Mouse (Mus musculus) neural tube, embryonic 11.5 days (tissue): ENCODE measurements around the gene Folr1. TPM values are rescaled to one million over a fixed set of nuclear protein-coding genes. Genes with fewer than 3 reads are reported as not detected.

Experiments used
- ATAC-seq: fragments of 200-750 bp; cut with Nextera tagmentation; 2 replicates; pipeline ENCODE4 v1.8.0; 2017; ENCODE audit warnings: moderate number of reproducible peaks, mild to moderate bottlenecking, moderate TSS enrichment, moderate library complexity; ENCODE audit not compliant: insufficient read depth, low FRiP score, low TSS enrichment
- DNase-seq: peaks from one replicate; pipeline ENCODE4 v3.0.0-alpha.2; 2015; ENCODE audit warnings: low spot score
- H3K27ac ChIP-seq: fragments of 300-500 bp; sonication (generic); 2 replicates; pipeline ENCODE4 v1.5.1; 2014; ENCODE audit warnings: low read depth, mild to moderate bottlenecking, low read length
- H3K27me3 ChIP-seq: fragments of 300-500 bp; sonication (generic); 2 replicates; pipeline ENCODE4 v1.6.1; 2014; ENCODE audit warnings: mild to moderate bottlenecking, low read length, mixed read lengths; ENCODE audit not compliant: control insufficient read depth, insufficient read depth
- H3K36me3 ChIP-seq: fragments of 300-500 bp; sonication (generic); 2 replicates; pipeline ENCODE4 v1.6.1; 2014; ENCODE audit warnings: mild to moderate bottlenecking, low read length, moderate library complexity, mixed read lengths; ENCODE audit not compliant: control insufficient read depth, insufficient read depth
- H3K4me1 ChIP-seq: fragments of 300-500 bp; sonication (generic); 2 replicates; pipeline ENCODE4 v1.6.1; 2014; ENCODE audit warnings: low read length, mixed read lengths; ENCODE audit not compliant: control insufficient read depth, insufficient read depth
- H3K4me2 ChIP-seq: fragments of 300-500 bp; sonication (generic); 2 replicates; pipeline ENCODE4 v1.6.1; 2014; ENCODE audit warnings: low read depth, mild to moderate bottlenecking, moderate library complexity
- H3K4me3 ChIP-seq: fragments of 300-500 bp; sonication (generic); 2 replicates; pipeline ENCODE4 v1.5.1; 2014; ENCODE audit warnings: low read depth, low read length
- H3K9ac ChIP-seq: fragments of 300-500 bp; sonication (generic); 2 replicates; pipeline ENCODE4 v1.6.1; 2014; ENCODE audit warnings: mild to moderate bottlenecking, low read length
- H3K9me3 ChIP-seq: fragments of 300-500 bp; sonication (generic); 2 replicates; pipeline ENCODE4 v1.6.1; 2016; ENCODE audit warnings: low read length; ENCODE audit not compliant: control insufficient read depth
- WGBS: fragments of 180-500 bp; shearing (Covaris S2); extraction: QIAGEN DNeasy Blood & Tissue Kit; methylation state at CpG from one replicate; pipeline ENCODE4 v1.1.7; 2014; 5-methylcytosine and 5-hydroxymethylcytosine counted together
- polyA plus RNA-seq: library from polyadenylated mRNA; unstranded; fragments of >200 nt; fragmentation: Nextera tagmentation; extraction: Ambion mirVana; gene quantifications from 2 replicates; pipeline ENCODE4 v1.2.1, GENCODE M21; 2014

Gene Folr1
- polyA plus RNA-seq, 1 experiment from 2014 or later: 0.49 TPM

GRCm38 (mm10) chr7:101832372-101832771, 38.2 kb downstream of the Folr1 start:
- ATAC-seq (no peak), DNase-seq (no peak)
- peaks cover 30% of the 10 kb centered on the region for H3K36me3 ChIP-seq
- H3K4me2 ChIP-seq: no peak overlapping the region
- no peak overlapping the region for H3K27ac ChIP-seq
- H3K4me1 ChIP-seq: peaks cover 10% of the 10 kb centered on the region; the same call in 1 of the 2 replicates
- H3K27me3 ChIP-seq: no peaks in the 10 kb centered on the region
- WGBS: 92% methylated on average over 4 of the region's 4 CpGs
- H3K9me3 ChIP-seq: no peaks in the 10 kb centered on the region
- no peak overlapping the region for H3K4me3 ChIP-seq
- no peak overlapping the region for H3K9ac ChIP-seq

DNA sequence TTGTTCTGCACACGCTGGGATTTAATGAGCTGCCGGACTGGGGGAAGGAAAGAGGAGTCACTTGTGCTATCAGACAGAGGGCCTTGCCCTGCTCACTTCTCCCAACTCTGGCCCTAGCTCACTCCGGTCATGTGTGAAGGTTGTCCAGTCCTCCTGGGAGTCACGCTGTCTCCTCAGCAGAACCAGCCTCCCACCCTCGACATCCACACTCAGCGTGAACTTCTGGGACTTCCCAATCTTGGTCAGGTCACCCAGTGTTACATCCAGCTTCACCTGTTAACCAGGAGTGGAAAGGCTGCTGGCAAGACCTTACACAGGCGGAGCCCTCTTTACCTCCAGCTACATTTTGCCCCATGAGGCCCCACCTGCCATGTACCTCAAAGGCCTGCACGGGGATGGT, 39.2 kb downstream of the Folr1 start:
- peaks cover 10% of the 10 kb centered on the region; the same call in 1 of the 2 replicates for H3K4me1 ChIP-seq
- no peak for ATAC-seq
- DNase-seq: no peak
- H3K27me3 ChIP-seq: no peaks in the 10 kb centered on the region
- peaks cover 33% of the 10 kb centered on the region for H3K36me3 ChIP-seq
- no peaks in the 10 kb centered on the region for H3K9me3 ChIP-seq
- no peak overlapping the region for H3K9ac ChIP-seq
- no peak overlapping the region for H3K4me3 ChIP-seq
- no peak overlapping the region for H3K4me2 ChIP-seq
- WGBS: 96% methylated on average over 8 of the region's 8 CpGs
- H3K27ac ChIP-seq: no peak overlapping the region

DNA sequence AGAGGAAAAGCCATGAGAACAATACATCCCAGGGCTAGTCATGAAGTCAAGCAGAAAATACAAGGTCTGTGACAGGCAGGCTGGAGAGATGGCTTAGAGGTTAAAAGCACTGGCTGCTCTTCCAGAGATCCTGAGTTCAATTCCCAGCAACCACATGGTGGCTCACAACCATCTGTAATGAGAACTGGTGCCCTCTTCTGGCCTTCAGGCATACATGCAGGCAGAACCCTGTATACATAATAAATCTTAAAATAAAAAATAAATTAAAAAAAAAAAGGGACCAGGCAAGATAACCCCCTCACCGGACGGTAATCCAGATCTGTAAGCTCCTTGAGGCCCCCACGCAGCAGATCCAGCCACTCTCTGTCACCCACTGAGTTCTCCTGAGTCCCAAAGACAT, 40.2 kb downstream of the Folr1 start:
- H3K36me3 ChIP-seq: peaks cover 37% of the 10 kb centered on the region
- no peak overlapping the region for H3K4me3 ChIP-seq
- 97% methylated on average over 3 of the region's 3 CpGs for WGBS
- H3K4me1 ChIP-seq: peaks cover 6% of the 10 kb centered on the region; the same call in 1 of the 2 replicates
- H3K9me3 ChIP-seq: no peaks in the 10 kb centered on the region
- no peak for DNase-seq
- H3K4me2 ChIP-seq: no peak overlapping the region
- H3K9ac ChIP-seq: no peak overlapping the region
- no peak overlapping the region for H3K27ac ChIP-seq
- H3K27me3 ChIP-seq: no peaks in the 10 kb centered on the region
- no peak for ATAC-seq

GRCm38 (mm10) chr7:101823758-101824630, 46.6 kb downstream of the Folr1 start:
- H3K4me3 ChIP-seq: no peak overlapping the region
- no peak overlapping the region for H3K9ac ChIP-seq
- peaks cover 16% of the 10 kb centered on the region for H3K36me3 ChIP-seq
- no peak overlapping the region for H3K27ac ChIP-seq
- peaks cover 12% of the 10 kb centered on the region for H3K4me1 ChIP-seq
- DNase-seq (no peak), ATAC-seq (no peak)
- peaks cover 38% of the 10 kb centered on the region for H3K27me3 ChIP-seq
- WGBS: 88% methylated on average over 18 of the region's 18 CpGs
- H3K4me2 ChIP-seq: no peak overlapping the region
- H3K9me3 ChIP-seq: no peaks in the 10 kb centered on the region

GRCm38 (mm10) chr7:101822836-101823757, 47.5 kb downstream of the Folr1 start:
- DNase-seq: no peak
- Histone ChIP-seq H3K4me3 (no peak overlapping the region; the same call in 1 of the 2 replicates), H3K27ac (no peak overlapping the region), H3K4me2 (no peak overlapping the region), H3K4me1 (peaks cover 16% of the 10 kb centered on the region), H3K9me3 (no peaks in the 10 kb centered on the region), H3K27me3 (peaks cover 47% of the 10 kb centered on the region), H3K36me3 (peaks cover 14% of the 10 kb centered on the region), H3K9ac (no peak overlapping the region)
- ATAC-seq: 0 out of 2 replicates have a peak, but pooled peaks have one; percentile 17
- WGBS: 27% methylated on average over 32 of the region's 32 CpGs

DNA sequence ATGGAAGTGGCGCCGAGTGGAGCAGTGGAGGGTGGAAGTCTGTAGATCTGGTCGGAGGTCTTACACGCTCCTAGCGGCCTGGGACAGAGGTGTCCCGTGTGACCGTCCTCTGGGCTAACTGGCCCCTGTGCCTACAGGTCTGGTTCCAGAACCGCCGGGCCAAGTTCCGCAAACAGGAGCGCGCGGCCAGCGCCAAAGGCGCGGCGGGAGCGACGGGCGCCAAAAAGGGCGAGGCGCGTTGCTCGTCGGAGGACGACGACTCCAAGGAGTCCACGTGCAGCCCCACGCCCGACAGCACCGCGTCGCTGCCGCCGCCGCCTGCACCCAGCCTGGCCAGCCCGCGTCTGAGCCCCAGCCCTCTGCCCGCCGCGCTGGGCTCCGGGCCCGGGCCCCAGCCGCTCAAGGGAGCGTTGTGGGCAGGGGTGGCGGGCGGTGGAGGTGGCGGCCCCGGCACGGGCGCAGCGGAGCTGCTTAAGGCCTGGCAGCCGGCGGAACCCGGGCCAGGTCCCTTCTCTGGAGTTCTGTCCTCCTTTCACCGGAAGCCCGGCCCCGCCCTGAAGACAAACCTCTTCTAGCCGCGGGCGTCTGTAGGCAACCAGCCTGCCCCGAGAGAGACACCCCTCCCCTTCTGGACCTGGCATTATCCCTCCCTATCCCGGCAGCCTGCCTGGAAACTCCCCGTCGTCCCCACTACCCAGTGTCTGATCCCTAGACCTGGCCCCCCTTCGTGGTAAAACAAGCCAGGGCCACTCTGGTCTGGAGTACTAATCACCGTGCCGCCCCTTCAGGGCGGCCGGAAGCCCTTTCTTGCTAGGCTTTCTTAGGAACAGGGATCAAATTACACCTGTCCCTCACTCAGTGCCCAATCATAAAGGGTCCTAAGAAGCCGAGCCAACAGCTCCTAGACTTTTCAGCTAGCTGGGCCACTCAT, 48.8 kb downstream of the Folr1 start:
- under 1% methylated on average over 70 of the region's 71 CpGs for WGBS
- Histone ChIP-seq H3K9me3 (no peaks in the 10 kb centered on the region), H3K27ac (no peak overlapping the region)

DNA sequence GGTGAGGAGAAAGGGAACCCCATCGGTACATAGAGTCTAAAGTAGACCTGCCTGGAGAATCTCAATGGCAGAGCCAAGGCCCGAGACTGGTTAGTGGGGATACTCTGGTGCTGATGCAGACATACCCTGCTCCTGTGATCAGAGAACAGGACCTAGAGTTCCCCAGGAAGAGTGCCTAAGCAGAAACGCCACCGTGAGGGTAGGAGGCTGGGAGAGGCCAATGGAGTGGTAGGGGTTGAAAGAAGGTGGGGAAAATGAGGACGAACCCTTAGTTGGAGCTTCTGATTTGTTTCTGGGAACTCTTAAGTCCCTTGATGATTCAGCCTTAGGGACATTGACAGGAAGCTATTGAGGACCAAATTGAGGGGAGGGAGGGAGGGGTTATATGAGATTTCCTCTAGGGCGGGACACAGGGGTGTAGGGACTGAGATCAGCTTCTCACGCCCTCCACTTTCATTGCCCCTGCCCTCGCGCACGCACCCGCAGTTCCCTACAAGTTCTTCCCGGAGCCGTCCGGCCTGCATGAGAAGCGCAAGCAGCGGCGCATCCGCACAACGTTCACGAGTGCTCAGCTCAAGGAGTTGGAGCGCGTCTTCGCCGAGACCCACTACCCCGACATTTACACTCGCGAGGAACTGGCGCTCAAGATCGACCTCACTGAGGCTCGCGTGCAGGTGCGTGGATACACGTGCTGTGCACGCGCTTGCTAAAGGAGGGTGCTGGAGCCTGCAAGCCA, 50.1 kb downstream of the Folr1 start:
- Histone ChIP-seq H3K9me3 (no peaks in the 10 kb centered on the region), H3K27ac (no peak overlapping the region), H3K4me2 (peak overlapping the region; percentile 35), H3K27me3 (peaks cover 64% of the 10 kb centered on the region), H3K4me1 (peaks cover 19% of the 10 kb centered on the region), H3K9ac (no peak overlapping the region; the same call in 1 of the 2 replicates), H3K4me3 (peak overlapping the region; percentile 21), H3K36me3 (peaks cover 4% of the 10 kb centered on the region)
- 2% methylated on average over 35 of the region's 35 CpGs for WGBS
- ATAC-seq: no peak
- DNase-seq: peak; percentile 50

More for the DNA sequence above, 48.8 kb downstream of the Folr1 start:
- H3K27me3 ChIP-seq: peaks cover 60% of the 10 kb centered on the region
- peak overlapping the region; percentile 35 for H3K4me3 ChIP-seq
- DNase-seq (peak; percentile 74), ATAC-seq (peak; percentile 60)
- H3K36me3 ChIP-seq: peaks cover 11% of the 10 kb centered on the region
- peak overlapping the region; percentile 59 for H3K9ac ChIP-seq
- H3K4me2 ChIP-seq: peak overlapping the region; percentile 68
- H3K4me1 ChIP-seq: peaks cover 19% of the 10 kb centered on the region
